Mouse (Mus musculus) gastrocnemius, adult 8-10 months (tissue): ENCODE results near the gene Gm36864. TPM values are rescaled to one million over a fixed set of nuclear protein-coding genes. Genes with fewer than 3 reads are reported as not detected.

Experiments
- DNase-seq, 2 experiments: peaks; one replicate each; pipeline ENCODE4 v3.0.0; 2022; ENCODE audit warnings: low spot score in 2 of 2
- total RNA-seq, 4 experiments: library from RNA; stranded (reverse); gene quantifications; 2 replicates each; pipeline ENCODE4 v1.2.4; 2022

Gene Gm36864
- total RNA-seq, 4 experiments from 2014 or later, result not detected

DNA sequence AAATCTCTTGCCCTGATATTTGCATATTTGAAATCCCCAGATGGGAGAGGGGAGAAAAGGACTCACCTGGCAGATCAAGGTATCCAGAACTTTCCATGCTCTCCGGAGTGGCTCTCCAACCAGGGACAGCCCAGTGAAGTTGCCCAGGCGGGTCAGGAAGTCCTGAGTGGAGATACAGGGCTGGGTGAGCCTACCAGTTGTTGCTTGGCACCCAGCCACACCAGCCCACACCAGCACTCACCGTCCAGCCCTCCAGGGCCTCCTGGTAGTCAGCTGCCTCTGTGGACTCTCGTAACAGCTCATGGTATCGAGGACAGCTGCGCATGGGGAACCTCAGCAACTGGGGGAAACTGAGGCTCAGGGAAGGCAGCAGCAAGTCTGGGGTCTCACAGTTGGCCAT is 19.0 kb downstream of the Gm36864 start:
- no peak for DNase-seq

DNA sequence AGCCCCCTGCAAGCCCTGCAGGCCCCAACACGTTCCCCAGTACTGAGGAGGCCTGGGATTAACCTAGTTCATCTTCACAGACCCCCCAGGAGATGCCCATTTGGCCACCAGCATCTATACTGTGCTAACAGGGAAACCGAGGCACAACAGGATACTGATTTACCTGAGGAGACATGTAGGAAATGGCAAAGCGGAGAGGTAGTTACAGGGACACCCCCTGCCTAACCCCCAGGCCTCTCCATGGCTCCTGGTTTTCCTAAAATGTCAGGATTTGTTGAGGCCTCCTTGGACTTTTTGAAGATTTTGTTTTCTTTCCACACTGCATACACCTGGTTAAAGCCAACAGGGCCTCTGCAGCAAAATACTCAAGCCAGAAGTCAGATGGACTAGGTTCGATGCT is 21.3 kb downstream of the Gm36864 start, which contains the start of gene Acp4:
TSS of gene Acp4 (minus strand) at position 101 of the 400 bp plus-strand sequence.
- DNase-seq, result no peak

DNA sequence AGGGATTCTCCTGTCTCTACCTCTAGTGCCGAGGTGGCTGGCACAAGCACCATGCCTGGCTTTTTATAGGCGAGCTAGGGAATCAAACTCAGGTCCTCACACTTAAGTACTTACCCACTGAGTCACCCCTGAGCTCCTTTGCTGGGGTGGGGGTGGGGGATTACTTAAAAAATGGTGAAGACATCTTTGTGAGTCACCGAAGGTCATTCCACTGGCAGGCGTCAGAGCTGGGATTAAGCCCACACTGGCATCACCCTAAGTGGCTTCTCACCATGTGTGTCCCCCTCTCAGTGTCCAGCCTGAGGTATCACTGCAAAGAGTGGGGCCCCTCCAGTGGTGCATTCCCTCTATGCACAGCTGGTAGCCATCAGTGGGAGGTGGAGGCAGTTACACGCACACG is 24.4 kb downstream of the Gm36864 start:
- no peak for DNase-seq

DNA sequence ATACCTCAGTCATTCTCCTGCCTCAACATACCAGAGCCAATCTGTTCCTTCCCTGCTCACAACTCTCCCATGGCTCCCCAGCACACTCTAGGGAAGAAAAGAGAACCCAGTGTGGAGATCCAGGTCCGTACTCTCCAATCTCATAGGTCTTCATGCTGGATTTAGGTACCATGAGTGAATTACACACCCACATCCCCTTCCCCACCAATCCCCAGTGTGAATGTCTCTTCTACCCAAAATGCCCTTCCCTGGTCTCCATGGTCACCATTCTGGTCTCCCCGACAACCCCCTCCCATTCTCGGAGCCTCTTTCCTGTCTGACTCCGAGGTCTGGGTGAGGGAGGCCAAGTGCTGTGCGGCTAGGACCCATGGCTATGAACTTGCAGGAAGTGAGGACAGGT is 25.2 kb downstream of the Gm36864 start, which contains the start of gene Gm15517:
TSS of gene Gm15517 (plus strand) at position 301 of the 400 bp plus-strand sequence.
- no peak for DNase-seq

DNA sequence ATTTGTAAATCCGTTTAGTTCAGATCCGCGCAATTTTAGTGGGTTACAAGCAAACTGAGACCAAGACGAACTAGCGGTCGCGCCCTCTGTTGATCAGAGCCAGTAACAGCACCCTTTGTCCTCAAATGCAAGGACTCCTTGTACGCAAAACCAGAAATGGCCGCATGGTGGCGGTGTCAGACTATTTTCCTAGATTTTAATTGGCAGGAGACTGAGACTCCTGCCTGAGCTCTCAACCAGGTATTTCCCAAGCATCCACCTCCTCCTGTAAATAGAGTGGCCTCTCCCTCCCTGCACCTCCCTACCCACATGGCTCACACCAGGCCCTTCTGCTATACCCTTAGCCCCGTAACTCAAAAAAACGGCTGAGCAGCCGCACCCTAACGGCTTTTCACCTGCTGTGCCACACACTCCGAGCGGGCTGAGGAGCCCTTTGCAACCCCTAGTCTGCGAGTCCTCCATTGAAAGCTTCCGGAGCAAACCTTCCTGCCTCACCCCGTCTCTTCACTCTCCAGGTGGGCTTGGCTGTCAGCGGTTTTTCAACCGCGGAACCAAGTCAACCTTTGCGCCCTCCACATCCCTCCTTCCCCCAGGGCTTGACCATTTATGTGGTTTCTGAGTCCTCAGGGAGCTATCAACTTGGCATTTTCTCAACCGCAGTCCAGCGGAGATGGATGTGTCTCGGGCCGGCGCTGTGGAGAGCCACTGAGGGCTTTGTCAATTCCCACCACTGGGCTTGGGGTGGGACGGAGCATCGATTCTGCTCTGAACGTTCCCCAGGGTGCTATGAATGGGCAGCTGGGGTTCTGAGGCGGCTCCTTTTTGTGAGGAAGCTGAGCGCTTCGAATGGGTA is 27.0 kb downstream of the Gm36864 start:
- peak; percentile 87 for DNase-seq

DNA sequence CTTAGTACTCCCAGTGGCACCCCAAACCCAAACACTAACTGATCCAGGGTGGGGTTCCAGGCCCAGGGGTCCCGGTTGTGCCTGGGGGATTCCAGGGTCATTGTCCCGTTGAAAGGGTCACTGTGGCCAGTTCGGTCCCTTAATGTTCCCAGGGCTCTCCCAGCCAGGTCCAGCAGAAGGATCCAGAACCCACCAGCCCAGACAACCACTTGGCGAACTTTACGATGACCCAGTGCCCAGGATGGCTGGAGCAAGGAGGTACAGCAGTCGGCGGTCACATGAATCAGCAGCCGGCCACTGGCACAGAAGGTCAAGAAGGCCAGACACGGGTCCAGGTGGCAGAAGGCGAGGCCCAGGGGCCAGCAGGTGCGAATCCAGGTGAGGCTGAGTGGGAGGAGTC is 32.1 kb downstream of the Gm36864 start:
- no peak for DNase-seq

DNA sequence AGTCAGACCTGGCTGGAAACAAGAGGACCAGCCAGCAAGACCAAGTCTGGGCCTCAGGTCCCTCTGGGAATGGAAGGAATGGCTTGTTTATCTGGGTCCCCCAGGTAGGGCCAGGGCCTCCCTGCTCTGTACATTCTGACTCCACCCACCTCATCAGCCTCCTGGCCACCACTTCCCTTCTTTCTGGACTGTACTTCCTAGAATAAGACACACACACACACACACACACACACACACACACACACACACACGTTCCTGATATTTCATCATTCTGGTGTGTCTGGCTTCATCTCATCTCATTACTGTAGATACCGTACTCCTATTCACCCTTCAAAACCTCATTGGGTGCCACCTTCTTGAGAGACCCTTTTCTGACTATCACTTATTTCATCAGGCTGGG is 33.4 kb downstream of the Gm36864 start:
- no peak for DNase-seq

DNA sequence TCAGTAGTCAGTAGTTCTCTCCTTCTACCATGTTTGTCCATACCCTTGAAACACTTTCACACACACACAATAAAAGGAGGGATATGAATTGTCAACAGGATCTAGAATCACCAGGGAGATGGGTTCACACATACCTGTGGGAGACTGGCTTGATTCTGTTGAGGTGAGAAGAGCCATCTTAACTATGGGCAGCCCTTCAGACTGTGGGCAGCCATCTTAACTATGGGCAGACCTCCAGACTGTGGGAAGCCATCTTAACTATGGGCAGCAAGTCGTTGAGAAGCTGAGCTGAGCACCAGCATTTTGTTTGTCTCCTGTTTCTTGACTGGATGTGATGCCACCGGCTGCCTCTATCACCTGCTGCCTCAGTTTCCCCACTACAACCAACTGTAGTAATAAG is 35.3 kb downstream of the Gm36864 start:
- DNase-seq, result no peak

DNA sequence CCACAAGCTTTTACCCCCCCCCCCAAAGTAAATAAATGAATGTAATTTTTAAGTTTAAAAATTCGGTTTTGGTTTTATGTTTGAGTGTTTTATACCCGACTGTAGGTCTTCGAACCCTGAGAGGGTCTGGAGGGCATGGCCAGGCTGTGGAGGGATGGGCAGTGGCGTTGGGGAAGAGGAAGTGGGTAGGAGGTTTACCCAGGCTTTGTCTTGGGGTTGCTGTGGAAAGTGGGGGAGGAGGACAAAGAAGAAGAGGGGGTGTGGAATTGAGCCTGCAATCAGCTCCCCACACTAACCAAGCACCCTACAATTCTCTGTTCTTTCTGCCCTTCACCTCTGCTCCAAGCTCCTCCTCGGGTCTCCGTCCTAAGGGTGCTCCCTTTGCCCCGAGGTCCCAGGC is 36.6 kb downstream of the Gm36864 start:
- no peak for DNase-seq

DNA sequence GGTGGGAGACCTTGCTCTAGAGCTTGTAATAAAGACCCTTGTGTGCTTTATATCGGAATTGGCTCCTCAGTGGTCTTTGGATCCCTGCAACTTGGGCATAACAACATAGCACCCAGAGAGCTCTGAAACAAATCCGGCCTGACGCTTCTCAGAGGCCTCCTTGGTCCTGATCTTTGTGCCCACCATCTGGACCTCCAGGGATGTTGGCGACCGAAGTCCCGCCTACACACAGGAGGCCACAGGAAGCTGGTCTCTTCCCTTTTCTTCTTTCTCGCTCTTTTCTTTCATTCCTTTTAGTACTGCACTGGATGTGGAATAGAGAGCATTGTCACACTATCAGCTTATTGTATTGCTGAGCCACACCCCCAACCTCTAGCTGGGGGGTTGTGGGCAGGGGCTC is 37.5 kb downstream of the Gm36864 start:
- no peak for DNase-seq

DNA sequence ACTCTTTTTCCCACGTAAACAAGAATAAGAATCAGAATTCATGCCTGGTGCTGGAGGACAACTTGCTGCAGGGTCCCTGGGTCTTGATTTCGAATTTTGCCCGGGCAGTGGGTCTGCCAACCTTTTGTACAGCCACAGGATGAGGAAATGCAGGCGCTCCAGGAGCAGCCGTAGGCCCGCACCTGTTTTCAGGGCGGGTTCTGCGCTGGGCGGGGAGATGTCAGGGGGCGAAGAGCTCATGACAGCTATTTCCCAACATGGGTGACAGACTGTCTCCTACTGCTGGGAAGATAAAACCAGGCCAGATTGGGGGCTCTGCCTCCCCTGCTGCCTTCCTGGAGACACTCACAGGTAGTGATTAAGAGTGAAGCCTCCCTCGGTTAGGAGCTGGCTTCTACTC is 38.1 kb downstream of the Gm36864 start:
- no peak for DNase-seq

DNA sequence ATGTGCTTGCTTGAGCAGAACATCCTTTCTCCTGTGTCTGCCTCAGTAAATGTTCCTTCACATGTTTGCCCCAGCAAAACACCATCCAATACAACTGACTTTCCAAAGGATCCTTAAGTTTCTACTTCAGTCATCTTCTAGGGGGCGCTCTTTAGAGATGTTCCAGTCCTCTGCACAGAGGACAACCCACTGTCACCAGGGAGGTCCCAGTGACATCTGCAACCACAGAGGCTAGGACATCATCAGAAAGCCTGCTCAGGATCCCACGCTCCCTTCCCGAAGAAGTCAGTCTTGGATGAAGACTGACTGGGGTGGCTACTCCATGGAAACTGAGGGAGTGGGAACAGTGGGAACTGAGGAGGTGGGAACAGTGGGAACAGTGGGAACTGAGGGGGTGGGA is 39.6 kb downstream of the Gm36864 start:
- no peak for DNase-seq

DNA sequence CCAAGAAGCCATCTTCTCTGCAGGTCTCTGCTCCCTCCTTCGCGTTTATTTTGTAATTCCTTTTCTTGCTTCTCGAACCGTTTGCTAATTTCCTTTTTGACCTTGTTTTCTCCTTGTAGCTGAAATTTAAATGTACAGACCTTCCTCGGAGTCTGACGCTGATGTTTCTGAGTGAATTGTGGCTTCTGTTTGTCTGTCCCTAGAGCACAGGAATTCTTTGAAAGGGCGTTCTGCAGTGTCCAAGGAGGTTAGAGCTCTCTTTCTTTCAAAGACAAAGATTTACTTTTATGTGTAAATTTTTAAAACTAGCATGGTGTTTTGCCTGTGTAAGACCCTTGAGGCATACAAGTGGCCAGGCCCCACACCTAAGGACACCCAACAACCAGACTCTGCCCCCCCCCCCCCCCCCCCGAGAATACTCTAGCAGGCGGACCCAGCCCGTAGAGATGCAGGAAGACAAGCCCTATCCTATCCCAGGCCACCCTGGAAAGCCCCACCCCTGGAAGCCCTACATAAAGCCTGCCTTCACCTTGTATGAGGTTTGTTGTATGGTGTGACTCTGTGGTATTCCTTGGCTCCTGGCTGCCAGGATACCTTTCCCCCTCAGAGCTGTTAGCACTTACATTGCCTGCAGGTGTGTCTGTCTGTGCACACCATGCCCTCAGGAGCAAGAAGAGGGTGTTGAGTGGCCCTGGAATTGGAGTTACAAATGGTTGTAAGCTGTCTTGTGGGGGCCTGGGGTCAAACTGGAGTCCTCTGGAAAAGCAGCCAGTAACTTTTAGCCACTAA is 40.7 kb downstream of the Gm36864 start:
- no peak for DNase-seq

DNA sequence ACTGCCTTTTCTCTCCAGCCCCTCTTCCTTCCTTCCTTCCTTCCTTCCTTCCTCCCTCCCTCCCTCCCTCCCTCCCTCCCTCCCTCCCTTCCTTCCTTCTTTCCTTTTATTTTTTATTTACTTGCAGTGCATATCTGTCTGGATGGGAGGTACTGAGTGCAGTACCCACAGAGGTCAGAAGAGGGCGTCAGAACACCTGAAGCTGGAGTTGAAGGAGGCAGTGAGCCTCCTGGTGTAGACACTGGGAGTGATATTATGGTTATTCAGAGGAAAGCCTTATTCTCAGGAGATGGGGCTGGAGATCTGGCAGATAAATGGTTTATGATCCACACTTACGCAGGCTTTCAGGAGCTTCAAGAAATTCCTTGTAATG is 41.3 kb downstream of the Gm36864 start:
- DNase-seq, result no peak

DNA sequence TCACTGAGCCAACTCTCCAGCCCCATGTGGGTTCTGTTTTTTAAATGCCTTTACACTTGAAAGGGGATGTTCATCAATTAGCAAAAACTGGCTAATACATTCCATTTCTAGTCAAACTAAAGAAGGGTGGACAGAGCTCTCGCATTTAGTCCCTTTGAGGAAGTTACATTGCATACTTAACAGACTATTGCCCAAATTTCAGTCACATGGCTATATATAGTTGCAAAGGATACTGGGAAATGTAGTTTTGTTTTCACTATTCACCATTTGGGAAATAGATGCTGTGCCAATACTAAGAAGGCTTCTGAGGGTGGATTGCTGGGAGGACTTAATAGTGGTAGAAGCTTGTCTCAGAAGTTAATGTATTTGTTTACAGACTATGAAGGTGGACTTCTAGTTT is 45.0 kb downstream of the Gm36864 start:
- no peak for DNase-seq

DNA sequence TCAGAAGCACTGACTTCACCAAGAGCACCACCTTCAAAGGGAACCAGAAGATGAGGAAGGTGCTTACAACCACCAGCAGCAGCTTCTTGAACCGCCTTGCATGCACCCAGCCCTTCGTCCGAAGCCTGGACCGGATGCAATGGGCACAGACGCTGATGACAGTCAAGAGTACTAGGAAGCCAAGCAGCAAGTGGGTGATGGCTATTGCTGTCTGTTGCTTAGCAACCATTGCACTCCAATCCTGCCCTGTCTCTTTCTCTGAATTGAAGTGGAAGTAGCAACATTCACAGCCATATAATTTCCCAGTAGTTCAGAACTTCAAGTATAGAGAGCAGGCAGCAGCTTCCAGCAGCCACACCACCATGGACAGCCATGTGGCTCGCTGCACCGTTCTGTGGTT is 45.6 kb downstream of the Gm36864 start:
- no peak for DNase-seq

DNA sequence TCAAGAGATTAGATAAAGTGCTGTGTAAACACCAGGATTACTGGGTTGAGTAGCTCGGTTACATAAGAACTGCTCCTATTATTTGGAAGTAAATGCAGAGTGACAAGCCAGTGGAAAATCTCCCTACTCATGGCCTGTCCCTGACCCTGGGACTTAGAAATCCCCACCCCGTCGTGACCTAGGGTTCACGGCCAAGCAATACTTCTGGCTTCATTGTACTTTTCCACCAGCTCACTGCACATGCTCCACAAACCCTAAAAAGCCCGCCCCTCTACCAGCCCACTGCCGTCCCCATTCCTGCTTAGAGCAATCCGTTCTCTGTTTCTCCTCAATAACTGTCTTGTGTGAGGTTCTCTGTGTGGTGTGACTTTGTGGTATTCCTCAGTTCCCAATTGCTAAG is 51.8 kb downstream of the Gm36864 start:
- no peak for DNase-seq

DNA sequence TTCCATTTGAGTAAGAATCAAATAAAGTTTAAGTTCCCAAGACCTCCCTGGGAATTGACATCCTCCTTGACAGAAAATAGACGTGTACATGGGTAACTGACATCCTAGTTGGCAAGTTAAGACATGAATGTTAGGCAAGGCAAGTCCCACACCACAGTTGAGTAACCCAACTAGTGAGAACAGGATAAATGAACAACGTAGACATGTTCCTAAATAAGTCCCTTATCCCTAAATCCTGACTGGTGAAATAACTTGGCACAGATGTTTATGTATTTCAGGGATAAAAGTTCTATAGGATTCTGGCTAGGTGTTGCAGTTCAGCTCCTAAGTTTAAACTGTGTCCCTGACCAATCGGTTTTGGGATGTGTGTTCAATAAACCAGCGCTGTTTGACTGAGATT is 55.0 kb downstream of the Gm36864 start:
- no peak for DNase-seq

DNA sequence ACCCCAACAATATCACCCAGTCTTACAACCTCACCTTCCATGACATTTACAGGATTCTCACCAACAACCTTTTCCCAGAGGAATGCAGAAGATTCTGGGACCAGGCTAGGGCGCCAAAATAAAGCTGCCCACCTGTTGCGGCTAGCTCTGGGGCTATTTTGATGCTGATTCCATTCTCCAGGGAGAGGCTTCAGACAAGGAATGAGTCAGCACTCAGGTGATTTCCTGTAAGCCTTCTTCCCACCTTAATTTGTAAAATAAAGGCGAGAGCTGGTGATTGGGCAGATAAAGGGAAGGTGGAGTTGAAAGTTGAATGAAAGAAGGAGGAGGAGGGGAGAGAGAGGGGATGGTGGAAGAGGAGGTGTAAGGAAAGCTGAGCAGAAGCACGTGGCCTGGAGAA is 55.4 kb downstream of the Gm36864 start:
- no peak for DNase-seq
